Mouse (Mus musculus) ES-E14 (cell line): Measurements from ENCODE around the gene Samm50. TPM values are rescaled to one million over a fixed set of nuclear protein-coding genes. Genes with fewer than 3 reads are reported as not detected.

Experiments used
- DNase-seq: peaks from one replicate; pipeline ENCODE4 v3.0.0-alpha.2; 2013; ENCODE audit warnings: low read depth, low spot score
- H3K27ac ChIP-seq: 2 replicates; pipeline ENCODE4 v1.5.1; 2012; ENCODE audit warnings: low read depth, mild to moderate bottlenecking, low read length, moderate library complexity, mixed read lengths; ENCODE audit not compliant: poor library complexity, insufficient read depth, severe bottlenecking
- H3K36me3 ChIP-seq: 2 replicates; pipeline ENCODE4 v1.6.1; 2012; ENCODE audit warnings: mild to moderate bottlenecking, low read length, moderate library complexity, mixed read lengths; ENCODE audit not compliant: control insufficient read depth, poor library complexity, insufficient read depth, severe bottlenecking
- H3K4me1 ChIP-seq, 2 experiments: fragments of 150-350 bp in 1 of 2; sonication (generic) in 1 of 2; 2 replicates each; pipeline ENCODE4 v1.6.1; 2012; ENCODE audit warnings: low read length in 2 of 2, mild to moderate bottlenecking in 1 of 2, mixed read lengths in 1 of 2; ENCODE audit not compliant: control insufficient read depth in 2 of 2, insufficient read depth in 2 of 2, poor library complexity in 1 of 2
- H3K4me3 ChIP-seq, 2 experiments: fragments of 150-350 bp in 1 of 2; sonication (generic) in 1 of 2; 2 replicates each; pipeline ENCODE4 v1.5.1; 2012; ENCODE audit warnings: low read length in 2 of 2, low read depth in 1 of 2, mild to moderate bottlenecking in 1 of 2, mixed read lengths in 1 of 2; ENCODE audit not compliant: insufficient read depth in 1 of 2, poor library complexity in 1 of 2, severe bottlenecking in 1 of 2
- H3K9ac ChIP-seq: 2 replicates; pipeline ENCODE4 v1.6.1; 2012; ENCODE audit warnings: low read depth, mild to moderate bottlenecking, low read length, mixed read lengths; ENCODE audit not compliant: poor library complexity, insufficient read depth, severe bottlenecking
- H3K9me3 ChIP-seq: fragments of 150-350 bp; sonication (generic); 2 replicates; pipeline ENCODE4 v1.6.1; 2012; ENCODE audit warnings: low read depth, mild to moderate bottlenecking, low read length; ENCODE audit not compliant: control insufficient read depth, insufficient read depth
- CHD2 ChIP-seq: IDR thresholded peaks from 2 replicates; pipeline ENCODE4 v1.6.1; 2014; ENCODE audit warnings: mild to moderate bottlenecking, low read depth, low read length, inconsistent platforms
- HCFC1 ChIP-seq: IDR thresholded peaks from 2 replicates; pipeline ENCODE4 v1.6.1; 2012; ENCODE audit warnings: low read length, inconsistent platforms, borderline replicate concordance; ENCODE audit not compliant: insufficient read depth
- MAFK ChIP-seq: IDR thresholded peaks from 2 replicates; pipeline ENCODE4 v1.6.1; 2014; ENCODE audit warnings: mild to moderate bottlenecking, low read depth, low read length, inconsistent platforms; ENCODE audit not compliant: insufficient read depth
- ZC3H11A ChIP-seq: IDR thresholded peaks from 2 replicates; pipeline ENCODE4 v1.6.1; 2012; ENCODE audit warnings: low read depth, mild to moderate bottlenecking, inconsistent platforms, low read length, borderline replicate concordance
- ZNF384 ChIP-seq: IDR thresholded peaks from 2 replicates; pipeline ENCODE4 v1.6.1; 2012; ENCODE audit warnings: low read depth, low read length, inconsistent platforms
- in situ Hi-C, 2 experiments: fragments of 600-800 bp; cut with MboI; formaldehyde crosslinking; loops; one replicate each; pipeline ENCODE4 v1.15.1; 2025; ENCODE audit warnings: low sequenced_read_pairs in 2 of 2, inconsistent platforms in 1 of 2; ENCODE audit not compliant: unreplicated experiment in 2 of 2
- total RNA-seq: library from RNA; depleted of rRNA; stranded (reverse); fragments of 300-350 nt; gene quantifications from 2 replicates; pipeline ENCODE4 v1.2.3, GENCODE M21; 2012; rRNA removed

The Samm50 gene
- total RNA-seq, 1 experiment, result 107 TPM

DNA sequence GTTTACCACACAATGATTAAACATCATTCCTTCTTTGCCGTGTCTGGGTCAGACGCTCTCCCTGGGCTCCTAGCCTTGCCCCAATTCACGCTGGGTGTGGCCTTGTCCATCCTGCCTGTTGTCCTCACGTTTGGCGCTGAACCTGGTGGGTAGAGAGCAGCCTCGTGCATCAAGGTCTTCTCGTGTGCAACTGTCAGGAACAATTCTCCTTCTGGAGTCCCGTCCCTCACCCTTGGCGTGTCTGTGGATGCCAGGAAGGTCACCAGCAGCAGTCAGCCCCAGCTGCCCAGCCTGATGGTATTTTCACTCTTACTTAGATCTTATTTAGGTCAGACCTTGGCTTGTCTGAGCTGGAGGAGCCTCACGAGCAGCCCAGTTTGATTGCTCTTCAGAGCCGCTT lies 73.1 kb downstream of the Samm50 start:
- no peak overlapping the region for H3K27ac ChIP-seq
- in situ Hi-C loops, result loop anchor here in 1 of 2 experiments (25.0 kb wide), 1 partner anchor 347 kb away; no protein-coding TSS in a partner anchor

DNA sequence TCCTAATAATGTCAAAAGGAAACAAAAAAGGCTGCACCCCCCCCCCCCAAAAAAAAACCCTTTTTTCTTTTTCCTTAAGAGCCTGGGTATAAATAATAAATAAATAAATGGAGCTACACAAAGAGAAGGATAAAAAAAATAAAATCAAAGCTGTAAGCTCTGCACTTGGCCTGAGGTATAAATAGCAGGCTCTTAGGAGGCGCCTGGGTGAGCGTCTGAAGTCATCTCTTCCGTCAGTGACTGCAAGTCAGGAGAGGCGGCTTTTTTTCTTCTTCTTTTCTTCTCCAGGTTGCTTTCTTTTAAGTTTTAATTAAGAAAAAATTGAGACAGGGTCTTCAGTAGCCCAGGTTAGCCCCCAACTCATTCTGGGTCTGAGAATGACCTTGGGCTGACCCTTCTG lies 74.2 kb downstream of the Samm50 start:
- Histone ChIP-seq H3K36me3 (peaks cover 4% of the 10 kb centered on the region; the same call in 1 of the 2 replicates), H3K4me1 (peaks cover 0 to 8% of the 10 kb centered on the region in 2 experiments; a peak in 1 of 4 replicates), H3K9ac (no peak overlapping the region), H3K27ac (no peak overlapping the region), H3K9me3 (no peaks in the 10 kb centered on the region), H3K4me3 (no peak overlapping the region)
- in situ Hi-C loops, result loop anchor here in 1 of 2 experiments (25.0 kb wide), 1 partner anchor 346 kb away; no protein-coding TSS in a partner anchor
- TF ChIP-seq HCFC1, result no peak
- TF ChIP-seq CHD2, result no peak
- TF ChIP-seq ZNF384, result no peak
- TF ChIP-seq ZC3H11A, result no peak
- TF ChIP-seq MAFK, result no peak
- DNase-seq, result no peak

More for the DNA sequence above, 73.1 kb downstream of the Samm50 start:
- Histone ChIP-seq H3K4me3 (no peak overlapping the region), H3K9me3 (no peaks in the 10 kb centered on the region), H3K36me3 (peaks cover 4% of the 10 kb centered on the region; the same call in 1 of the 2 replicates), H3K4me1 (peaks cover 0 to 10% of the 10 kb centered on the region in 2 experiments; a peak in 1 of 4 replicates), H3K9ac (no peak overlapping the region)
- TF ChIP-seq CHD2 (no peak), MAFK (no peak), ZNF384 (no peak), ZC3H11A (no peak), HCFC1 (no peak)
- DNase-seq, result no peak

Other genes starting within 250 kb of the Samm50 start
- gene Efcab6, start 126.9 kb upstream of the Samm50 start, total RNA-seq, result 0.76 and 1.3 TPM in 2 replicates
- 34.9 and 40.5 TPM in 2 replicates for gene Sult4a1, start 86.5 kb upstream of the Samm50 start, total RNA-seq
- gene Pnpla5, start 69.1 kb upstream of the Samm50 start, total RNA-seq, result 0.11 and 0.13 TPM in 2 replicates
- gene Pnpla3, start 24.4 kb upstream of the Samm50 start, total RNA-seq, result 3.6 and 4.1 TPM in 2 replicates
- gene Parvb, start 39.8 kb downstream of the Samm50 start, total RNA-seq, result 10.8 and 18.6 TPM in 2 replicates
- 1.3 TPM in 2 replicates for gene Parvg, start 131.8 kb downstream of the Samm50 start, total RNA-seq